Mouse (Mus musculus) heart, adult 18-20 months (tissue): Measurements from ENCODE around the gene Nelfcd. TPM values are rescaled to one million over a fixed set of nuclear protein-coding genes. Genes with fewer than 3 reads are reported as not detected.

Experiments used
- DNase-seq, 2 experiments: peaks; one replicate each; pipeline ENCODE4 v3.0.0; 2021 to 2022; ENCODE audit warnings: mixed read lengths in 1 of 2
- long read RNA-seq, 2 experiments: library from polyadenylated mRNA; stranded (forward); transcript quantifications; one replicate each; pipeline ENCODE4 v2.0.0; 2021
- total RNA-seq, 2 experiments: library from RNA; stranded (reverse); gene quantifications; 2 replicates each; pipeline ENCODE4 v1.2.3; 2021

Nelfcd gene
- total RNA-seq: 10 to 100 TPM; 27.9 to 29.7 TPM
- long read RNA-seq, experiment 1, transcript Nelfcd-202 (15 exons, 2,279 nt): major isoform, 44 of 47 reads
- long read RNA-seq, experiment 1, partial matches to known transcripts: 1 of 47 reads
- long read RNA-seq, experiment 1, other reads (novel, unspliced or antisense): 2 of 47 reads
- long read RNA-seq, experiment 2, transcript Nelfcd-202 (15 exons, 2,279 nt): major isoform, 17 of 20 reads
- long read RNA-seq, experiment 2, partial matches to known transcripts: 2 of 20 reads
- long read RNA-seq, experiment 2, other reads (novel, unspliced or antisense): 1 of 20 reads

GRCm38 (mm10) chr2:174415731-174416310, at the start of gene Nelfcd:
TSS of gene Nelfcd (plus strand) at chr2:174415804.
- DNase-seq: peak; percentile 94 to 95

GRCm38 (mm10) chr2:174366571-174366970, 49.0 kb upstream of the Nelfcd start:
- no peak for DNase-seq

- no peak for DNase-seq
These were observed 34.6 kb upstream of the Nelfcd start for GRCm38 (mm10) chr2:174381021-174381420.

- no peak for DNase-seq
These were observed 23.7 kb upstream of the Nelfcd start for GRCm38 (mm10) chr2:174391936-174392335.

- DNase-seq: no peak
These were observed 23.1 kb upstream of the Nelfcd start for GRCm38 (mm10) chr2:174392554-174392953.

GRCm38 (mm10) chr2:174393383-174393782, 22.2 kb upstream of the Nelfcd start:
- DNase-seq: no peak

GRCm38 (mm10) chr2:174396643-174397042, 19.0 kb upstream of the Nelfcd start:
- no peak for DNase-seq

GRCm38 (mm10) chr2:174397065-174397464, 18.5 kb upstream of the Nelfcd start:
- no peak for DNase-seq

GRCm38 (mm10) chr2:174397881-174398280, 17.7 kb upstream of the Nelfcd start:
- DNase-seq: no peak

- DNase-seq: no peak
These were observed 15.2 kb upstream of the Nelfcd start for GRCm38 (mm10) chr2:174400396-174400795.

GRCm38 (mm10) chr2:174410222-174410621, 5.4 kb upstream of the Nelfcd start:
- no peak for DNase-seq

GRCm38 (mm10) chr2:174413127-174413526, 2.5 kb upstream of the Nelfcd start:
- no peak for DNase-seq

GRCm38 (mm10) chr2:174415001-174415730, 438 bp upstream of the Nelfcd start:
- no peak for DNase-seq

- DNase-seq: no peak
These were observed 5.5 kb downstream of the Nelfcd start for GRCm38 (mm10) chr2:174421107-174421506.

- no peak for DNase-seq
These were observed 8.9 kb downstream of the Nelfcd start for GRCm38 (mm10) chr2:174424301-174425085.

- DNase-seq: no peak
These were observed 11.3 kb downstream of the Nelfcd start for GRCm38 (mm10) chr2:174426856-174427255.

GRCm38 (mm10) chr2:174428076-174428835, 12.7 kb downstream of the Nelfcd start:
- DNase-seq: no peak

- DNase-seq: no peak
These were observed 13.5 kb downstream of the Nelfcd start for GRCm38 (mm10) chr2:174428996-174429591.

GRCm38 (mm10) chr2:174434943-174435342, 19.3 kb downstream of the Nelfcd start:
- DNase-seq: no peak

- peak; percentile 33 to 59 for DNase-seq
These were observed 20.6 kb downstream of the Nelfcd start for GRCm38 (mm10) chr2:174436076-174436701.
